Mouse (Mus musculus) brain, embryonic 14.5 days (tissue): Measurements from ENCODE around the gene Fam173a.

Experiments used
- CTCF ChIP-seq: fragments of 200-500 bp; IDR thresholded peaks from 2 replicates; pipeline ENCODE4 v1.5.1; 2012; ENCODE audit warnings: inconsistent platforms, mild to moderate bottlenecking, moderate library complexity, borderline replicate concordance; ENCODE audit not compliant: insufficient read depth, insufficient read length; ENCODE audit errors: extremely low read depth
- POLR2A ChIP-seq: fragments of 200-500 bp; IDR thresholded peaks from 2 replicates; pipeline ENCODE4 v1.6.1; 2012; ENCODE audit warnings: mild to moderate bottlenecking, inconsistent platforms, borderline replicate concordance; ENCODE audit not compliant: poor library complexity, insufficient read depth, insufficient read length, severe bottlenecking; ENCODE audit errors: extremely low read depth

DNA sequence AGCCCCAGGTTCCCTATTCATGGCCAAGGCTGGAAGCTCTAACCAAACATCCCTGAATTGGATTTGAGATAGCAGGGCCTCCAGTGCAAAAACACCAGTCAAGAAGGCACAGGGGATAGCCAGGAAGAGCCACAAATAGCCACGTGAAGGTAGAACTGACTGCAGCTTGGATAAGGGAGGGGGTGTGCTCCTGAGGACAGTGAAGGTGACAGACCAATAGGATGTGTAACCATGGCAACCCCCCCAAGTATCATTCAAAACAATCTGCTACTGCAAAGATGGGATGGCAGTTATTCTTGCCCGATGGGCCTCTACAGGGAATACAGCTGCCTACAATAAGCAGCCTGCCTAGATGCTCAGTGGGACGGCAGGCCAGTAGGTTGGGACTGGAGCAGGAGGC, 44.8 kb upstream of the Fam173a start:
- no peak for TF ChIP-seq CTCF
- TF ChIP-seq POLR2A = no peak
